11 mouse cellular contexts compared by ENCODE assay signal in the genomic region with DNA sequence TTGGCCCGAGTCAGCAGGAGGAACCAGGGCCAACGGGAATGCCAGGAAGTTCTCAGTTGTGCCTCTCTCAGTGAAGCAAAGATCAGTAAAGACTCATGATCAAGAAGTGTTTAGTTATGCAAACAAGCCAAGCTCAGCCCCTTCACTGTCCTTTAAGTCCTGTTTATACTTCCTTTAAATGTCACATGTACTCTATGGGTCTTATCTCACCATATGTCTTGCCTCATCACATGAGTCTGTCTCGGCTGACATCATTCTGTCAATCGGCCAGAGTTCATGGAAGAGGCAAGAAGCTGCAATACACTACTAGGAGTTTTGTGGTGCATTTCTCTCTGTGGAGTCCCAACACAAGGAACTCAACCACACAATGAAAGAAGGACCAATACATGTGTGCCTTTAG.
"Had no signal": no experiment of that assay in that cellular context is flagged by ENCODE, and none has a peak within 500 bp of the region (broad histone marks: within the 10 kb centered on the region; RNA-seq: fewer than 3 reads in every experiment).

No protein-coding gene starts in this region.

- H3K27me3 ChIP-seq: liver, embryonic 15.5 days; midbrain, embryonic 13.5 days had no signal

- ATAC-seq: midbrain, embryonic 13.5 days had no signal

- DNase-seq: kidney, adult 11 months; kidney, adult 9 months; right cerebral cortex, adult 18-20 months; right cerebral cortex, postnatal 25 days; thymus, postnatal 36 days had no signal

- H3K36me3 ChIP-seq: limb, embryonic 10.5 days; liver, embryonic 15.5 days; midbrain, embryonic 13.5 days had no signal

- H3K9ac ChIP-seq: liver, embryonic 15.5 days; midbrain, embryonic 13.5 days had no signal

- H3K9me3 ChIP-seq: limb, embryonic 10.5 days; liver, embryonic 15.5 days; midbrain, embryonic 13.5 days had no signal

- H3K27ac ChIP-seq: kidney, postnatal 0 days; left cerebral cortex, adult 2 months; limb, embryonic 10.5 days; liver, embryonic 15.5 days; midbrain, embryonic 13.5 days had no signal

- H3K4me2 ChIP-seq: liver, embryonic 11.5 days; liver, embryonic 15.5 days; midbrain, embryonic 13.5 days had no signal

- H3K4me3 ChIP-seq: left cerebral cortex, adult 2 months; limb, embryonic 10.5 days; liver, embryonic 15.5 days; midbrain, embryonic 13.5 days had no signal

- H3K4me1 ChIP-seq: limb, embryonic 10.5 days; liver, embryonic 15.5 days; midbrain, embryonic 13.5 days had no signal
